Mouse (Mus musculus): ENCODE results near the gene Atg7. TPM values are rescaled to one million over a fixed set of nuclear protein-coding genes. Genes with fewer than 3 reads are reported as not detected.
"Not testable (repeated sequence)": the region's sequence is repeated elsewhere in the genome, so short reads cannot be mapped to it uniquely, and the experiment has no call there.

The Atg7 gene
- polyA plus RNA-seq, 1 experiment from 2014 or later = 16.8 TPM

DNA sequence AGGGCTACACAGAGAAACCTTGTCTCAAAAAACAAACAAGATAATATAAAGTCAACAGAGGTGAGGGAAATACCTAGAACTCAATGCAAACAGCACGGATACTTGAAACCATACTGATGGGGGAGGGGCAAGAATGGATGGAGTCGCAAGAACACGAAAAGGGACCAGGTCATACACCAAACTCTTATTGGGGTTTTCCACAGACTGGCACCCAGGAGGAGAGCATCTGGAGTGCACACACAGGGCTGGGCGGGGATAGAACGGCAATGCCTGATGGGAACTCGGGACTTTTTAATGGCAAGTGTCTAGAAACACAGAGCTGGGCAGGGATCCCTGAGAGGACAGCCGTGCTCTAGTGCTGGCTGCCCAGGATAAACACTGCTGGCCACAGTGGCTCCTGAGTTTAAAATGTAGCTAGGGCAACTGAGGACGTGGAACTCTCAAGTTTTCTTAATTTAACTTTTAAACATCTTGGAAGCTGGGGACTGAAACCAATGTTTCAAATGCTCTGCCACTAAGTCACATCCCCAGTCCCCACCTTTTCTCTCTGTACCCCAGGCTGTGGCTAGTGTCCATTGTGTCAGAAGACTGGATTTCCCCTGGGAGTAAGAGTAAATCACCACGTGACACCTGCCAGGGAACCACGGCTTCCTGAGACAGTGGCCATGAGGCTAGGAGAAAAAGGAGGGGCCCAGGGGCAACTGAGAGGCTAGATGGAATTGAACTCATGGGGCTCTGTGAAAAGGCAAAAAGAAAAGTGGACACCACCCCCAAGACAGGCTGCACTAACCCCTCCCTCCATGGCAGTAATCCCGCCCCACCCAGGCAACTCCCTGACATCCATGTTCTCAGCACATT is 243.8 kb downstream of the Atg7 start:
- no peaks in the 10 kb centered on the region for H3K9me3 ChIP-seq (replicated peaks)
- no peaks in the 10 kb centered on the region for H3K36me3 ChIP-seq
- H3K27ac ChIP-seq (replicated peaks) = 0 out of 2 replicates have a peak overlapping the region, but pooled peaks have one; percentile 33
- no peak overlapping the region for H3K4me3 ChIP-seq (replicated peaks)
- H3K9ac ChIP-seq (replicated peaks) = no peak overlapping the region
- no peak overlapping the region for H3K4me2 ChIP-seq
- 61% methylated on average over 11 of the region's 11 CpGs for WGBS
- ATAC-seq (ENCODE audit: low FRiP score) = no peak
- H3K27me3 ChIP-seq (replicated peaks) = no peaks in the 10 kb centered on the region
- peaks cover 85% of the 10 kb centered on the region for H3K4me1 ChIP-seq

DNA sequence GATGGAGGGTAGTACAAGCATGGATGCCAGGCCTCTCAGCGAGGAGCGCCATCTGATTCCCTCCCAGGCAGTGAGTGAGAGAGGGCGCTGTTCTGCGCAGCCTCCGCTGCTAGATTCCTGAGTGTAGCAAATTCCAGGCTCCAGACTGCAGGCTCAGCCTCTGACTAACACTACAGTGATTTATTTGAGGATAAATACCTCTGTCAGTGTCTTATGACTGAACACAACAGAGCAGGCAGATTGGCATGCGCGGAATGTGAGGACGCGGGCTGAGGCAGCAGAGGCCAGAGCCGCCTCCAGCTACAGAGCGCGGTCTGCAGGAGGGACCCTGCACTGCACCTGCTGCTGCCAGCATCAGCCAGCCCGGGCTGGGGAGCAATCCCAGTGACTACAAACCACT is 246.0 kb downstream of the Atg7 start:
- peak overlapping the region; percentile 76 for H3K27ac ChIP-seq (replicated peaks)
- H3K9ac ChIP-seq (replicated peaks) = no peak overlapping the region
- H3K27me3 ChIP-seq (replicated peaks) = no peaks in the 10 kb centered on the region
- peak; percentile 28 for ATAC-seq (ENCODE audit: low FRiP score)
- H3K4me2 ChIP-seq = peak overlapping the region; percentile 33
- H3K4me3 ChIP-seq (replicated peaks) = no peak overlapping the region
- H3K36me3 ChIP-seq = no peaks in the 10 kb centered on the region
- 6% methylated on average over 13 of the region's 13 CpGs for WGBS
- peaks cover 85% of the 10 kb centered on the region for H3K4me1 ChIP-seq
- H3K9me3 ChIP-seq (replicated peaks) = no peaks in the 10 kb centered on the region

DNA sequence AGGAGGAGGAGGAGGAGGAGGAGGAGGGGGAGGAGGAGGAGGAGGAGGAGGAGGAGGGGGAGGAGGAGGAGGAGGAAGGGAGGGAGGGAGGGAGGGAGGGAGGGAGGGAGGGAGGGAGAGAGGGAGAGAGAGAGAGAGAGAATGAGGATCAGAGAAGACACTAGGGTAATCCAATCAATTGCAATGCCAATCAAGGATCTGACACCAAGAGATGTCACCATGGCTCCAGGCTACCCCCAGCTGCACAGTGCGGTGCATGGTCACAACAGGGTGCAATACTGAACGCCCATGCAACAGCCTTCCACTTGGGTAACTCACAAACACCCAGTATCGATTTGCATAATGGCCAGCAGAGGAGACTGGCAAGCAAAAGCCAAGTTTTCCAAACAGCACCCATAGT is 247.1 kb downstream of the Atg7 start:
- not testable (repeated sequence) for ATAC-seq (ENCODE audit: low FRiP score)
- peak overlapping the region; percentile 80; the same call in 1 of the 2 replicates for H3K27ac ChIP-seq (replicated peaks)
- WGBS = 33% methylated on average over 3 of the region's 3 CpGs

DNA sequence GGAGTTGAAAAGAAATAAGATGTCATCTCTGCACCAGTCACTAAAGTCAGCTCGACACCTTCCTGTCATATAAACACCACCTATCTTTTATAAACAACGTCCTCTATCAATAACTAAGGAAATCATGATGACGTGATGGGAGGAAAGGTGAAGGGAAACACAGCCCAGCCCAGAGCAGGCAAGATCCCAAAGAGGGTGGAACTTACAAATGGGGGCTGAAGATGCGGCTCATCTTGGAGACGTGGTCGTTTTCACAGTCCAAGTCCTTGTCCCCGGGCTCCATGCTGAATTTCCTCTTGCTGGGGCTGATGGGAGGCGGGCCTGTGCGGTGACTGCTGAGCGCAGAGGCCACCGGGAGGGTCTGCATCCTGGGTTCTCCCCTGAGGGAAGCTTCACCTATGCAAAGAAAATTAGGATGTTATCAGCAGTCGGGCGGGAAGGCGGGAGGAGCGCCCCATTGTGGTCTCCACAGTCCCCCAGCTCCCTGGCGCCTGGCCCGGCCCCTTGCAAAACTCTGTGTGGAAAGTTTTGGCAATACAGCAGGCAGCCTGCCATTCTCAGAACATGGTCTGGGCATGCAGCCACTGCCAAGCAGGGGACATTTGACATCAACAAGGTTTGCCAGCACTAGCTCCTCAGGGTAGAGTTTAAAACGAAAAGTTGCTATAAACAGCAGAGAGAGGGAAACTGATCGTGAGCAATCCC is 247.7 kb downstream of the Atg7 start:
- WGBS = 46% methylated on average over 19 of the region's 19 CpGs
- Histone ChIP-seq H3K9ac (replicated peaks) (no peak overlapping the region), H3K9me3 (replicated peaks) (no peaks in the 10 kb centered on the region), H3K27me3 (replicated peaks) (no peaks in the 10 kb centered on the region), H3K36me3 (no peaks in the 10 kb centered on the region), H3K4me1 (peaks cover 80% of the 10 kb centered on the region), H3K4me2 (peak overlapping the region; percentile 30), H3K27ac (replicated peaks) (peak overlapping the region; percentile 80), H3K4me3 (replicated peaks) (no peak overlapping the region)
- 0 out of 2 replicates have a peak, but pooled peaks have one; percentile 18 for ATAC-seq (ENCODE audit: low FRiP score)

More for the DNA sequence above, 247.1 kb downstream of the Atg7 start:
- H3K9me3 ChIP-seq (replicated peaks); H3K36me3 ChIP-seq; H3K27me3 ChIP-seq (replicated peaks); H3K4me3 ChIP-seq (replicated peaks); H3K9ac ChIP-seq (replicated peaks): not testable (repeated sequence)
- peak overlapping the region; percentile 30; the same call in 1 of the 2 replicates for H3K4me2 ChIP-seq
- H3K4me1 ChIP-seq = peaks cover 80% of the 10 kb centered on the region

DNA sequence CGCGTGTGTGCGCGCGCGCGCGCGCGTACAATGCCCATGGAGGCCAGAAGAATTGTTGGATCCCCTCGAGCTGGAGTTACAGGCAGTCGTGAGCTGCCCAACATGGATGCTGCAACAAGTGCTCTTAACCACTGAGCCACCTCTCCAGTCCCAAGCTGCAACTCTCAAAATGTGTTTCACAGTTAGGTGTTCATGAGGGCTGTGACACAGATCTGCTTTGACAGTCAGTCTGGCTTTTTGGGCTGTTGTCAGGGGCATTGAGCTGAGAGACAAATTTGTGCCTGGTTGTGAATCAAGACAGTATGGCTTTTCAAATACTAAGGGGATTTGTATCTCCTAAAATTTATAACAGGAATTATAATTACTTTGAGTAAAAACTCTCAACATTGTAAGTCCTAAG is 248.4 kb downstream of the Atg7 start:
- Histone ChIP-seq H3K4me2 (0 out of 2 replicates have a peak overlapping the region, but pooled peaks have one; percentile 30), H3K9me3 (replicated peaks) (no peaks in the 10 kb centered on the region), H3K4me3 (replicated peaks) (no peak overlapping the region), H3K36me3 (no peaks in the 10 kb centered on the region), H3K27me3 (replicated peaks) (no peaks in the 10 kb centered on the region), H3K27ac (replicated peaks) (peak overlapping the region; percentile 80), H3K4me1 (peaks cover 74% of the 10 kb centered on the region), H3K9ac (replicated peaks) (no peak overlapping the region)
- WGBS = 91% methylated on average over 12 of the region's 12 CpGs
- ATAC-seq (ENCODE audit: low FRiP score) = no peak

DNA sequence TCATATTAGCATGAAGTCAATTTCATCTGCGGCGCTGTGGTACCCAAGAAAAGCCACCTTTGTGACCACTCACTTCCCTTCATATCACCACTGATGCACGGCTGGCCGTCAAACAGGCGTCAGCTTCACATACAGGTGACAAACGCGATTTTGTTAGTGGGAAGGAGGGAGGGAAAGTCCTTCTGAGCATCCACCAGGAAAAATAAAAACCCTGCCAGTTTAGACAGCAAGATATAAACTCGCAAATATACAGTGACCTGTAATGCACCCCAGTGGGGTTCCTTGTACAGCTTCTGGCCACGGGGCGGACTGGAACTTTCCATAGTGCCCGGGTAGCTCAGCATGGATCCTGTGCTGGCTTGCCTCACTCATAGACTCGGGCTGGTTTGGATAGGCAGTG is 248.9 kb downstream of the Atg7 start:
- Histone ChIP-seq H3K4me3 (replicated peaks) (no peak overlapping the region), H3K27ac (replicated peaks) (peak overlapping the region; percentile 69), H3K9me3 (replicated peaks) (no peaks in the 10 kb centered on the region), H3K4me1 (peaks cover 70% of the 10 kb centered on the region), H3K36me3 (no peaks in the 10 kb centered on the region), H3K27me3 (replicated peaks) (no peaks in the 10 kb centered on the region), H3K9ac (replicated peaks) (no peak overlapping the region), H3K4me2 (peak overlapping the region; percentile 29; the same call in 1 of the 2 replicates)
- 59% methylated on average over 12 of the region's 12 CpGs for WGBS
- no peak for ATAC-seq (ENCODE audit: low FRiP score)

DNA sequence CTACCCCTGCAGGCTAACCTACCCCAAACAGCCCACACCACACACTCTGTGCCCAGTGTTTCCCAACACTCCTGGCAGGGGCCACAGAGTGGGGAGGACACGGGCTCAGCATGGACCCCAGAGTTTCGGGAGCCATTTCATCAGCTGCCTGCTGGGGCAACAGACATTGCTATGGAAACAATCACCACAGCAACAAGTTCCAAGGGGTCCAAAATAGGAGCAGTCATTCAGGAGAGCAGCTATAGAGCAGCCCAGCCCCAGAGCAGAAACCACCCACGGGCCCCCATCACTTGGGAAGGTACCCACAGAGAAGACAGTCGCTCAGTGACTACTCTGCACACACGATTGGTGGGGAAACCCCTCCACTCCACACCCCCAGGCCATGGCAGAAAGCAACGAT is 249.5 kb downstream of the Atg7 start:
- peaks cover 64% of the 10 kb centered on the region for H3K4me1 ChIP-seq
- no peak overlapping the region for H3K9ac ChIP-seq (replicated peaks)

DNA sequence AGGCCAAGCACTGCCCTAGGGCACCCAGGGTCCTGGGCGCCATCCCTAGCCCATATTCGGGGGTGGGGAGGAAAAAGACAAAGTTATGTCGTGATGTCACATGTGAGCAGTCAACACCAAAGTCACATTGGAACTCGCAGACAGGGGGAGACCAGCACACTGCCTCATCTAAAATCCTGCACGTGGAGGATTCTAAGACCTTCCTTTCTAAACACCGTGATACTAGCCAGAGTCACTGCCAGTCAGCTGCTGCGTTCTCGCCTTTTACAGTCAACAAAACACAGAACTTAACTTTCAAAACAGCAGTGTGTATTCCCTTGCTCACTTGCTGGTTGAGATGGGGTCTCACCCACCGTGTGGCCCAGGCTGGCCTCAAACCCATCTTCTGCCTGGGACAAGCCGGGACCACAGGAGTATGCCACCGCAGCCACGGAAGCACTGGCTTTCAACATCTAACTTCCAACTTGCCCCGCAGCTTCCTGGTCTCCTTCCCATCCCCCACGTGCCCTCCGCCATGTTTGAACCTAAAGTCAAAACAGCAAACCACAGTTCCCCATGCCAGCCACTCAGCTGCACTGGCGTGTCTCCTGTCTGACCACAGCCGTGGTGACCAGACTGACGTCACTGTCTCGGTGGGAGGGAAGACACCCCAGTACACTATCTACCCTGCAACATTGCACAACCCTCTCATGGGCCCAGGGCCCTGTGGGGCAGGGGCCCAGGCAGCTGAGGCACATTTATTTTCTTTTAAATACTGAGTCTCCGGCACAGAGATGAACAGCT is 250.7 kb downstream of the Atg7 start:
- no peaks in the 10 kb centered on the region for H3K9me3 ChIP-seq (replicated peaks)
- ATAC-seq (ENCODE audit: low FRiP score) = no peak
- 73% methylated on average over 20 of the region's 20 CpGs for WGBS
- H3K27ac ChIP-seq (replicated peaks) = 0 out of 2 replicates have a peak overlapping the region, but pooled peaks have one; percentile 15
- H3K27me3 ChIP-seq (replicated peaks) = no peaks in the 10 kb centered on the region
- H3K4me1 ChIP-seq = peaks cover 52% of the 10 kb centered on the region
- no peak overlapping the region for H3K4me3 ChIP-seq (replicated peaks)
- no peak overlapping the region; the same call in 1 of the 2 replicates for H3K9ac ChIP-seq (replicated peaks)
- H3K4me2 ChIP-seq = no peak overlapping the region
- no peaks in the 10 kb centered on the region for H3K36me3 ChIP-seq

More for the DNA sequence above, 249.5 kb downstream of the Atg7 start:
- Histone ChIP-seq H3K4me3 (replicated peaks) (no peak overlapping the region), H3K36me3 (no peaks in the 10 kb centered on the region), H3K27me3 (replicated peaks) (no peaks in the 10 kb centered on the region), H3K27ac (replicated peaks) (peak overlapping the region; percentile 69), H3K4me2 (peak overlapping the region; percentile 29), H3K9me3 (replicated peaks) (no peaks in the 10 kb centered on the region)
- peak; percentile 59 for ATAC-seq (ENCODE audit: low FRiP score)
- WGBS = 11% methylated on average over 6 of the region's 6 CpGs

DNA sequence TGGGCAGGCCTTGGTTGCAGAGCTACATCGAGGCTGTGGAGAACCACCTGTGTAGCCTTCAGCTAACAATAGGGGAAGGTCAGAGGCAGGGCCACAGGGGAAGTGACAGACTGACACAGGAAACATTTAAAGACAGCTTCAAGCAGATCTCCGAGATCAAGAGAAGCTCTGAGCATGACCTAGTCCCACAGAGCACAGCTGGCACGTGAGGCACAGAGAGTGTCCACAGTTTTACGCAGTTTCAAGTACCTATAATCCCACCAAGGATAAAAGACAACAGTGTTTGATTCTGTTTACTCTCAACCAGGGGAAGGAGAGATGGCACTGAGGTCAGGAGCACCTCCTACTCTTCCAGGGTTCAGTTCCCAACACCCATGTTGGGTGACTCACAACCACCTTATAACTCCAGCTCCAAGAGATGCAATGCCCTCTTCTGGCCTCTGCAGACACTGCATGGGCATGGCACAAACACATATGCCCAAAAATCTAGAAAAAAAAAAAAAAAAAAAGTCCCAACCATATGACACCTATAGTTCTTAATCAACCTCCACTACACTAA is 251.7 kb downstream of the Atg7 start:
- ATAC-seq (ENCODE audit: low FRiP score) = no peak
- Histone ChIP-seq H3K4me1 (peaks cover 53% of the 10 kb centered on the region), H3K27me3 (replicated peaks) (no peaks in the 10 kb centered on the region), H3K4me3 (replicated peaks) (no peak overlapping the region), H3K9me3 (replicated peaks) (no peaks in the 10 kb centered on the region), H3K27ac (replicated peaks) (0 out of 2 replicates have a peak overlapping the region, but pooled peaks have one; percentile 15), H3K9ac (replicated peaks) (no peak overlapping the region), H3K36me3 (no peaks in the 10 kb centered on the region), H3K4me2 (no peak overlapping the region)
- WGBS = 89% methylated on average over 4 of the region's 4 CpGs

DNA sequence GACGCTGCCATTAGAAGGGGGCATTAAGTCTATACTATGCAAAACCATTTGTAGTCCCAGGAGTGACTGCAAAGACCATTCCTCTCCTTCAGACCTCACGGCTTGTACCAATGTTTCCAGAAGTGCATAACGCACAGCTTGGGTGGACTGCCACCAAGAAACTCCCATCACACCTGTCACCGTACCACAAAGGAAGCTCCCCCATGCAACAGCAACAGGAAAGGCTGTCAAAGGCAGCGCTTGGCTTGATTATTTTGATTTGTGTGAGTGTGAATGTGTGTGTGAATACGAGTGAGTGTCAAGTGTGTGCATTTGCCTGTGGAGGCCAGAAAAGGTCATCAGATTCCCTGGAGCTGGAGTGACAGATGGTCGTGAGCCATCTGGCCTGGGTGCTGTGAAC is 252.3 kb downstream of the Atg7 start:
- H3K36me3 ChIP-seq = no peaks in the 10 kb centered on the region
- no peak overlapping the region for H3K27ac ChIP-seq (replicated peaks)
- WGBS = 94% methylated on average over 7 of the region's 7 CpGs
- no peak overlapping the region for H3K4me2 ChIP-seq
- H3K9ac ChIP-seq (replicated peaks) = no peak overlapping the region
- no peak for ATAC-seq (ENCODE audit: low FRiP score)
- peaks cover 56% of the 10 kb centered on the region for H3K4me1 ChIP-seq
- no peak overlapping the region for H3K4me3 ChIP-seq (replicated peaks)
- no peaks in the 10 kb centered on the region for H3K27me3 ChIP-seq (replicated peaks)
- H3K9me3 ChIP-seq (replicated peaks) = no peaks in the 10 kb centered on the region

DNA sequence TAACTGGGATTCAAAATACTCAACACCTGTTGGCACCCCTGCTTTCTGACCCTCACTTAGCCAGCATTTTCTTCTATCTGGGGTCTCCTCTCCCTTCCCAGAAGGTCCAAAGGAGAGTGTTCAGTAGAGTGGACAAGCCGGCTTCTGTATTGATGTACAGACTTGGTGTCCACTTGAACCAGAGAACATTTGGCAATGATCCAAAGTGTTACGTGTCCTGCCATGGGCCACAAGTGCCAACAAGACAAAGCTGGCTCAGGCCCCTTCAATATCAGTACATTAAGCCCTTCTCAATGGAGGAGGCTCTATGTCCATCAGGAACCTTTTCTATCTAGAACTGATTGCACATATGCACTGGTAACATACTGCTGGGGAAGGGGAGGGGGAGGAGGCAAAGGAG is 253.4 kb downstream of the Atg7 start:
- Histone ChIP-seq H3K4me3 (replicated peaks) (no peak overlapping the region), H3K27ac (replicated peaks) (no peak overlapping the region), H3K36me3 (no peaks in the 10 kb centered on the region), H3K9me3 (replicated peaks) (no peaks in the 10 kb centered on the region), H3K27me3 (replicated peaks) (no peaks in the 10 kb centered on the region), H3K4me1 (peaks cover 54% of the 10 kb centered on the region), H3K4me2 (no peak overlapping the region), H3K9ac (replicated peaks) (no peak overlapping the region)
- WGBS = 65% methylated on average over 2 of the region's 2 CpGs
- no peak for ATAC-seq (ENCODE audit: low FRiP score)
